Mouse (Mus musculus) MEL-GATA-1-ER (cell line): ENCODE data around the gene Nmrk1.

ENCODE experiments used
- DNase-seq: peaks from one replicate; pipeline ENCODE4 v3.0.0-alpha.2; 2012; ENCODE audit warnings: low read depth; ENCODE audit errors: extremely low read depth

Nmrk1 gene

DNA sequence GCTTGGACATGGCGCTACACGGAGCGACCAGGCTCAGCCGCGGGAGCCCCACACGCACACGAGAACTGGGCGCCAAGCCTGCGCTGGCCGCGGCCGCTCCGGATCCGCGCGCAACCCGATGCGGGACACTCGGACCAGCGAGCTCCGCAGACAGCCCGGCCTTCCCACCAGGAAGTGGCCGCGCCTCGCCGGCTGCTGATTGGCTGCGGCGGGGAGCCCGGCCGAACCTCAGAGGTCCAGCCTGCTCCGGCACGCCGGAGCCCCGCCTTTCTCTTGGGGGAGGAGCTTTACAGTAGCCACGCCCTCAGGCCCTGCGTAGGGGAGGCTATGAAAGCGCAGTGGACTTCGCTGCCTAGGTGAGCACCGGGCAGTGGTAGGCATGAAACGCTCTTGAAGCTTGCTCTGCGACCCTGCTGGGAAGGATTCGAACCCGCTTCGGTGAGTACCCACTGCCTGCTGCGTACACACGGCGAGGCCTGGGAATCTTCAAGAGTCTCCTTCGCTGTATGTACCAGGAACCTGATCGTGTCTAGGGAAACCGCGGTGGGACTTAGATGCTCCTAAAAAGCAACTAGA, at the start of gene Nmrk1, which contains the start of gene Ostf1:
Gene Nmrk1, plus strand, starts transcription at position 307 of the 576 bp plus-strand sequence.
Gene Ostf1, minus strand, starts transcription at position 180 of the 576 bp plus-strand sequence.
- peak; percentile 72 for DNase-seq

- DNase-seq, result no peak
These were observed 49.5 kb upstream of the Nmrk1 start for GRCm38 (mm10) chr19:18582226-18582625.

DNA sequence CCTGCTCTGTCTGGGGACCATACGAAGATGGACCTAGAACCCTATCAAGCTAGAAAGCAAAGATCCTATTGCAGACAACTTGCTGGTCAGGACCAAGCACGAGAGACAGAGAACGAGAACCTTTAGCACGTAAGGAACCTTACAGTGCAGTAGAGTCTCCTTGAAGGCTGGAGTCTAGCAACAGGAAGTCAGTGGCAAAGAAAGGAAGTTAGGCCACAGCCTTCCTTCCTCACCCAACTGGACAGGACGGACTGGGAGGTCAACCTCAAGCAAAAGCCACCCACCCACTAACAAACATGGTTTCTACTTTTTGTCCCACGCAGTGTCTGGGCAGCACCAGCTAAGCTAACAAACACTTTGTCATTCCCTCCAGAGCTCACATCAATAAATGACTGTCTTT, 48.9 kb upstream of the Nmrk1 start:
- DNase-seq, result no peak

DNA sequence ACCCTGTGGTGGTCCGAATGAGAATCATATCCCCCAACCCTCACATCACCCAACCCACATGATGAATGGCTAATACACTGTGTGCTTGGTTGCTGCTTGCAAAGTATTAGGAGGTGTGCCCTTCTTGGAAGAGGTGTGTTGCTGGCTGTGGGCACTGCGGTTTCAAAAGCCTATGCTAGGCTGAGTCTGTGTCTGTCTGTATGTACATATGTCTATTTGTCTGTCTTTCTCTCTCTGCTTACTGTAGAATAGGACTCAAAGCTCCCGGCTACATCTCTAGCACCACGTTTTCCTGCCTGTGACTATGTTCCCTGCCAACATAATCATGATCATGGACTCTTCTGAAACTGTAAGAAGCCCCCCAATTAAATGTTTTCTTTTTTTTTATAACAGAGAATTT, 48.0 kb upstream of the Nmrk1 start:
- no peak for DNase-seq

DNA sequence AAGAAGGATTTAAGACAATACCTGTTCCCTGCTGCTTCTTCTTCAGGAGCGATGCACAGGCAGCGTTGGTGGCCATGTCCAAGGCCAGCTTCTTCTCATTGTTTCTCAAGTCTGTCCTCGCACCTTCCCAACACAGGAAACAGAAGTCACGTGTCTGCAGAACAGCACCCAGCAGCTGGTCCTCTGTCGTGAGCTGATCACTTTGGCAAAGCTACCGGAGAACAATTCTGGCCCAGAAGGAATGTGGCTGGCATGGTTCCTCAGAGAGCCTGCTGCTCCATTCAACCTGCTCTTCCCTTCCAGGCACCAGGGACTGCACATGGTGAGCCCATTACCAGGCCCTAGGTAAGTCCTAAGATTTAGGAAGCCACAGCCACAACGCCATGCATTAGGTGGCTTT, 47.1 kb upstream of the Nmrk1 start:
- no peak for DNase-seq

DNA sequence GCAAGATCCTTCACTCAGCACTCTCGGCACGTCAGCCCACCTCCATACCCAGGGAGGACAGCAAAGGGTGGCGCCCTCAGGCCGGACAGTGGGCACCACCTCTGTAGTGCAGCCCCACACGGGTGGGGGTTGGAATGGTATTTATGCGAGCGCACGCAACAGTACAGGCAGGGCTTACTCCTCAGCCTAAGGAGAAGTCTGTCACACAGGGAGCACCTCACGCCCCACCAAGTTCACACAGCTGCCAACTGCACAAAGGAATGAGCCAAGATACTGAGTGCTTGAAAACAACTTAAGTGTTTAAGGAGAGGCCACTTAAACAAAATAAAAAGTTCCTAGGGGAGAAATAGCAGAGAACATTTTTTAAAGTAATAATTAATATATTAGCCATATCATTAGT, 44.6 kb upstream of the Nmrk1 start:
- DNase-seq, result no peak

DNA sequence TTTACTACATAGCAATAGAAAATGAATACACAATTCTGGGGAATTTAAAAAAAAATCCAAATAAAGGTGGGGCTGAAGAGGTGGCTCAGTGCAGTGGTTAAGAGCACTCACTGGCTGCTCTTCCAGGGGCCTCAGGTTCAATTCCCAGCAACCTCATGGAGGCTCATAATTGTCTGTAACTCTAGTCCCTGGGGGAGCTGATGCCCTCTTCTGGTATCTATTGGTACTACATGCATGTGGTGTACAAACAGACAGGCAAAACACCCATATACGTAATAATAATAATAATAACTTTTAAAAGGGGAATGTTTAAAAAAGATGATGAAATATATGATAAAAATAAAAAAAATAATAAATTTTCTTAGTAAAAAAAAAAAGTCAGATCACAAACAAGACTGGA, 43.5 kb upstream of the Nmrk1 start:
- DNase-seq, result peak; percentile 5

- peak; percentile 1 for DNase-seq
These were observed 42.9 kb upstream of the Nmrk1 start for GRCm38 (mm10) chr19:18588801-18589200.

DNA sequence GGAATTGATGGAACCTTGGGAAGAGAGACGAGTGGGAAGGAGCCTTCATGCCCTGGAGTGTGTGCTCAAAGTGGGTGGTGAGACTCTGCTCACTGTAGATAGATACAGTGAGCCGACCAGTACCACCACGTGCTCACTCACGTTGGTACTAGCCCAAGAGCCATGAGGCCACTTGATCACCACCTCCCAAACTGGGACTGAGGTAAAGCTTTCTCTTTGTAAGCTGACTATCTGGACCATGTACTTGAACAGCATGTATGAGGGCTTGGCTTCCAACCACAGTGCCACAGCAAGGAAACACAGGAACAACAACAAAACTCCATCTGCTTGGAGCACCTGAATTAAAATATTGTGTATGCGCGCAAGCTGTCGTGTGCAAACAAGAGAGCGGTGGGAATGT, 42.5 kb upstream of the Nmrk1 start:
- DNase-seq, result no peak

- DNase-seq, result no peak
These were observed 41.5 kb upstream of the Nmrk1 start for GRCm38 (mm10) chr19:18590234-18590633.

- no peak for DNase-seq
These were observed 40.8 kb upstream of the Nmrk1 start for GRCm38 (mm10) chr19:18590942-18591354.

DNA sequence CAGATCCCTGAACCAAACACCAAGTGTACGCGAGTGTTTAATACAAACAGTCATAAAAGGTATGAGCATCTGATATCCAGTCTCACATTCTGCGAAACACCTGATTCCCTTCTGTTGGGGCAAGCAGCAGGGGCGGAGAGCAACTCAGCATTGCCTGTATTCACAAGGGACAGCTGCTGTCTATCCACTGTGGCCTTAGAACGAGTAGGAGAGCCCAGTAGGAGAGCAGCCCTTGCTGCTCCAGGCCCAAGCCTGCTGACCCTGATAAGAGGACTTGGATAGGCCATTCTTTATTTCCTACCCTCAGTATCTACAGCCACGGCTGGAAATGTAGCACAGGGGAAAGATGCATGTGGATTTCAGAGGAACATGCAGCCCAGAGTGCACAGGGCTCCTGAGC, 38.8 kb upstream of the Nmrk1 start:
- DNase-seq, result no peak

- no peak for DNase-seq
These were observed 38.0 kb upstream of the Nmrk1 start for GRCm38 (mm10) chr19:18593722-18594121.

- DNase-seq, result no peak
These were observed 34.9 kb upstream of the Nmrk1 start for GRCm38 (mm10) chr19:18596876-18597275.

DNA sequence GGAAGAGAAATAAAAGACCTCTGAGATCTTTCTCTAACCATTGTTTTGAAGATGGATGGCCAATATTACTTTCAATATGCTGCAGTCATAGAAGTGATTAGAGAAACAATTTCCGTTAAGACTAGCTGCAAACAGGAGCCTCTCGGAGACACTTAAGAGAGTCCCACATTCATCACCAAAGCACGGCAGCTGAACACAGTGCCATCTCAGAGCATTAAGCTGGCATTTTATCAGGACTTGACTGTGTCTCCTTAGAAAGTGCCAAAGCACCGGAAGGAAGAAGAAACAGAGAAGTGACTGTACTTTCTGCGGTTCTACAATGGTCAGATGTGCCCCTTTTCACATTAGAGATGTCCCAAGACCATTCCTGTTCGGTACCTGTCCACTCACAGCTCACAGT, 34.0 kb upstream of the Nmrk1 start:
- no peak for DNase-seq

DNA sequence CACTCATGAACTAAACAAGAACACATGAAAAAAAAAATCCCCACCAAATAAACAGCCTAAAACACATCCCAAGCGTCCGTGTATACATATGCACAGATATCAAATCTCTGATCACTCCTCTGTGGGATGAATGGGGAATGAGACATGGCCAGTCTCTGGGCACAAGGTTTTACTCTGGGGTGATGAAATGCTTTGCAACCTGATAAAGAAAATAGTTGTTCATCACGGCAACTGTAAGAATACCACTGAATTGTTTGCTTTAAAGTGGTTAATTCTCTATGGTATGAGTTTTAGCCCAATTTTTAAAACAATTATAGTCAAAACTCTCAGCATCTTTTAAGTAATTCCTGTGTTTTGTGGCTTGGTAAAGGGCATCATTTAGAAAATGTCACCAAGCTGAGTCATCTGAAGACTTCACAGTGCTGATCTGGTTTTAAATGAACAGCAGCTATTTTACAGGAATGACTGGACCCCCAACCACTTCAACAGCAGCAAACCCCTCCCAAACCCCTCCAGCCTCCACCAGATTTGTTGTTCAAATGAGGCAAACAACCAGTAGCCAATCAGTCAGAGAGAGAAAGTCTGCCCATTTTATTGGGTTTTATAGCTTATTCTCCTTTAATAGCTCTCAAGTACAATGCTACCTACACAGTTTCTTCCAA, 33.4 kb upstream of the Nmrk1 start:
- DNase-seq, result no peak

DNA sequence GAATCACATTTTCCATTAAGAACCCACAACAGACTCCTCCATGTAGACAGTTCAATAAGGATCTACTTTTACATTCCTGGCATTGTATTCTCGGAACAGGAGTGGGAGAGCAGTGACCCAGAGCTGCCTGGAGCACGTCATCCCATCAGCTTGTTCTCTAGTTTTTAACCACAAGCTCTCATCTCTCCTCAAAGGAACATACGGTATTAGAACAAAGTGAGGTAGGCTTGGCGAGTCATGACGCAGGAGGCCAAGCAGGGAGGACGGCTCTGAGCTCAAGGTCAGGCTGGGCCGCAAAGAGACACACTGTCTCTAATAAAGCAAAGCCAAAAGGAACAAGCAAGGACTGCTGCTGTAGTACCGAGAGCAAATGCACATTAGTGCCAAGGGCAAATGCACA, 32.7 kb upstream of the Nmrk1 start:
- no peak for DNase-seq

DNA sequence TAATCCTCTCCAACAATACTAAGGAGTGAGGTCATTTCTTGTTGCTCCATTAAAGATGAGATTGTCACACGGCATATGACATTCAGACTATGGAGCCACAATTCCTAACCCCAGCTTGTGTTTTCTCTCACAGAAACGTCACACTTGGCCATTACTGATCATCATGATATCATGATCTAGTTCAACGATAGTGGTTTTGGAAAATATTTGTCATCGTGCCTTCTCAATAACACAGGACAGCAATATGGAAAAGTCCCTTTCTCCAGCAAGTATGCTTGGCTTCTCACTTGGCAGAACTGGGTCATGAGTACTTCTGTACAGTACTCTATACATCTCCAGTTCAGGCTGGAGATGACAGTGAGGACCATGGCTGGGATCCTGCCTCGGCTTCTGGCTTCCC, 32.1 kb upstream of the Nmrk1 start:
- no peak for DNase-seq

- no peak for DNase-seq
These were observed 31.1 kb upstream of the Nmrk1 start for GRCm38 (mm10) chr19:18600611-18601010.

DNA sequence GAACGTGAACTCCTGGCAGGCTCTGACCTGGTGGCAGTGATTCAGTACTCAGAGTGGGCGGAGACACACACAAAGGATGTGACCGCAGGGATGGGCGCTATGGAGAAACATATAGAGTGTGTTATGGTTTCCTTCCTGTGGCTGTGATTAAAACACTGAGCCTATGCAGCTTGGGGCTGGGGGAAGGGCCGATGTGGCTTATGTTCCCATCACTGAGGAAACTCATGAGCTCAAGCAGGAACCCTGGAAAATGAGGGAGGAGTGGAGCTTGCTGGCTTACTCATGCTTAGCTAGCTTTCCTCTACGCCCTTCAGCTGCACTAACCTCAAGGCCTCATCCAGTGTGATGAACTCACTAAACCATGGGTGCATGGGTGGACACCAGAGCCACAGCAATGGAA, 28.7 kb upstream of the Nmrk1 start:
- DNase-seq, result no peak

GRCm38 (mm10) chr19:18607907-18608306, 23.8 kb upstream of the Nmrk1 start:
- no peak for DNase-seq

DNA sequence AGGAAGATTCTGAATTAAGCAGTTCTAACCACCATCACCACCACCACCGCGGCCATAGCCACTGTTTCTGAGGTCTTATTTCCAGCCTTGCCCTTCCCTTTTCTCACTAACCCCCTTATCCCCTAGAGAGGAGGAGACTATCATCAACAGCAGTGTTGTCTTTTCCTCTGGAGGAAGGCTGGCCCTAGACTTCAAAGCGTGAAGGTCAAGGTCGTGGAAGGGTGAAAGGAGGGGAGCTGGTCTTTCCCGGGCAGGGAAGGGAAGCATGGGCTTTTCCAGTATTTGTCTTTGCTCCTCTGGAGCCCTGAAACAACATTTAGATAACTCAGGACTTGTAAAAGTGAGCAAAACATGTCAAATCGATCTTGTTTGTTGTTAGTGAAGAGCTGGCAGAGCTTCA, 22.8 kb upstream of the Nmrk1 start:
- no peak for DNase-seq

DNA sequence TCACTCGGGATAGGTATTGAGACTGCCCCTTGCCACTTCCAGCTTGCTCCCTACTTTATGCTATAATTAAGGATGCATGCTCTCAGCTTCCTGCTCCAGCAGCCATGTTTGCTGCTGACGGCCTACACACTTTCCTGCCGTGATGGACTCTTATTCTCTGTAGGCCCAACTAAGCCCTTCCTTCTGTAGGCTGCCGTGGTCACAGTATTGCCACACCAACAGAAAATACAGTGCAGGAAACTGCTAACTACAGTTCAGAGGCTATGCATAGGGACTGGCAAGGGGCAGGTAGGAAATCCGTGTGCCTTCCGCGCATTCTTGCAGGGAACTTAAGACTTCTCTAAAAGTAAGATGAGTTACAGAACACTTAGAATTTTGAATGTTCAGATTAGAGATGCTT, 17.4 kb upstream of the Nmrk1 start:
- DNase-seq, result no peak
